Mouse (Mus musculus) hindbrain, embryonic 16.5 days (tissue): Measurements from ENCODE around the gene Tstd1. TPM values are rescaled to one million over a fixed set of nuclear protein-coding genes. Genes with fewer than 3 reads are reported as not detected.

ENCODE experiments used
- ATAC-seq: fragments of 200-750 bp; cut with Nextera tagmentation; 2 replicates; pipeline ENCODE4 v1.8.0; 2017; ENCODE audit warnings: moderate TSS enrichment, moderate library complexity
- H3K27ac ChIP-seq: fragments of 300-500 bp; sonication (generic); 2 replicates; pipeline ENCODE4 v1.5.1; 2014; ENCODE audit warnings: low read depth, mild to moderate bottlenecking, control low read depth, low read length, moderate library complexity
- H3K27me3 ChIP-seq: fragments of 300-500 bp; sonication (generic); replicated peaks from 2 replicates; pipeline ENCODE4 v1.6.1; 2014; ENCODE audit warnings: low read length; ENCODE audit not compliant: control insufficient read depth, insufficient read depth
- H3K36me3 ChIP-seq: fragments of 300-500 bp; sonication (generic); 2 replicates; pipeline ENCODE4 v1.6.1; 2014; ENCODE audit warnings: mild to moderate bottlenecking, low read length, moderate library complexity, mixed read lengths; ENCODE audit not compliant: control insufficient read depth, insufficient read depth
- H3K4me1 ChIP-seq: fragments of 300-500 bp; sonication (generic); 2 replicates; pipeline ENCODE4 v1.6.1; 2014; ENCODE audit warnings: low read depth, low read length; ENCODE audit not compliant: control insufficient read depth, insufficient read depth
- H3K4me2 ChIP-seq: fragments of 300-500 bp; sonication (generic); 2 replicates; pipeline ENCODE4 v1.6.1; 2014; ENCODE audit warnings: mild to moderate bottlenecking, low read length, control low read depth, moderate library complexity
- H3K4me3 ChIP-seq: fragments of 300-500 bp; sonication (generic); 2 replicates; pipeline ENCODE4 v1.5.1; 2014; ENCODE audit warnings: mild to moderate bottlenecking, low read length, control low read depth, moderate library complexity
- H3K9ac ChIP-seq: fragments of 300-500 bp; sonication (generic); 2 replicates; pipeline ENCODE4 v1.6.1; 2014; ENCODE audit warnings: low read depth, mild to moderate bottlenecking, control low read depth, low read length, moderate library complexity
- H3K9me3 ChIP-seq: fragments of 300-500 bp; sonication (generic); 2 replicates; pipeline ENCODE4 v1.6.1; 2014; ENCODE audit warnings: mild to moderate bottlenecking, low read length, moderate library complexity; ENCODE audit not compliant: control insufficient read depth
- WGBS: fragments of 180-500 bp; shearing (Covaris S2); extraction: QIAGEN DNeasy Blood & Tissue Kit; methylation state at CpG from one replicate; pipeline ENCODE4 v1.1.7; 2014; 5-methylcytosine and 5-hydroxymethylcytosine counted together
- polyA plus RNA-seq: library from polyadenylated mRNA; unstranded; fragments of >200 nt; fragmentation: Nextera tagmentation; extraction: Ambion mirVana; gene quantifications from 2 replicates; pipeline ENCODE4 v1.2.1, GENCODE M21; 2015

Gene Tstd1
- polyA plus RNA-seq, 1 experiment from 2014 or later, result 6.3 TPM

- WGBS, result 65% methylated on average over 9 of the region's 9 CpGs
- no peaks in the 10 kb centered on the region for H3K36me3 ChIP-seq
- no peak for ATAC-seq
- no peak overlapping the region for H3K27ac ChIP-seq
- H3K9ac ChIP-seq, result no peak overlapping the region
- H3K27me3 ChIP-seq, result no peaks in the 10 kb centered on the region
- peaks cover 2% of the 10 kb centered on the region; the same call in 1 of the 2 replicates for H3K4me1 ChIP-seq
- H3K4me3 ChIP-seq, result no peak overlapping the region
- no peaks in the 10 kb centered on the region for H3K9me3 ChIP-seq
- H3K4me2 ChIP-seq, result no peak overlapping the region
These were observed 33.5 kb upstream of the Tstd1 start for GRCm38 (mm10) chr1:171385171-171385570.

DNA sequence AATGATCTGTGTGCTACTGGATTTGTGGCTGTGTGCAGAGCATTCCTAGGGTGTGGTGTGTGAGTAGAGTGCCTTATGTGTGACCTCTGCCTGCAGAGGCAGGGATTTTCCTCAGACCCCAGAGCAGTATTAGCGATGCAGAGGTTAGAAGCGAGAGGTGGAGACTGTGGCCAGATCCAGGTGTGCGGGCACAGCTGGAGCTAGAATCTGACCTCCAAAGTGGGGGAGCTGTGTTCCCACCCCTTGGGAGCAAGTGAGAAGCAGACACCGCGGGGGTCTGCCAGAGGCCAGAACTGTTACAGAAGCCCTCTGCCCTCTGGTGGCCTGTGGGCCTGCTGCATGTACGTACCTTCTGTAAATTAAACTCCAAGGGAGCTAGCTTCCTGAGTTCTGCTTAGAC is 31.6 kb upstream of the Tstd1 start:
- Histone ChIP-seq H3K4me2 (no peak overlapping the region), H3K4me1 (no peaks in the 10 kb centered on the region)
- ATAC-seq, result no peak; the same call in 1 of the 2 replicates

GRCm38 (mm10) chr1:171388376-171389102 is 30.1 kb upstream of the Tstd1 start, which contains the start of gene Arhgap30:
Arhgap30 (plus strand) TSS chr1:171388954.
- Histone ChIP-seq H3K9ac (no peak within 1 kb of the TSS), H3K27ac (no peak within 1 kb of the TSS), H3K27me3 (no peaks in the 10 kb centered on the region), H3K4me1 (no peaks in the 10 kb centered on the region), H3K4me3 (no peak within 1 kb of the TSS), H3K9me3 (no peaks in the 10 kb centered on the region), H3K4me2 (no peak within 1 kb of the TSS), H3K36me3 (no peaks in the 10 kb centered on the region)
- no peak for ATAC-seq
- 82% methylated on average over 15 of the region's 15 CpGs for WGBS

More for the DNA sequence above, 31.6 kb upstream of the Tstd1 start:
- Histone ChIP-seq H3K9me3 (no peaks in the 10 kb centered on the region), H3K9ac (no peak overlapping the region), H3K27me3 (no peaks in the 10 kb centered on the region), H3K4me3 (no peak overlapping the region), H3K27ac (no peak overlapping the region), H3K36me3 (no peaks in the 10 kb centered on the region)
- WGBS, result 22% methylated on average over 6 of the region's 6 CpGs

DNA sequence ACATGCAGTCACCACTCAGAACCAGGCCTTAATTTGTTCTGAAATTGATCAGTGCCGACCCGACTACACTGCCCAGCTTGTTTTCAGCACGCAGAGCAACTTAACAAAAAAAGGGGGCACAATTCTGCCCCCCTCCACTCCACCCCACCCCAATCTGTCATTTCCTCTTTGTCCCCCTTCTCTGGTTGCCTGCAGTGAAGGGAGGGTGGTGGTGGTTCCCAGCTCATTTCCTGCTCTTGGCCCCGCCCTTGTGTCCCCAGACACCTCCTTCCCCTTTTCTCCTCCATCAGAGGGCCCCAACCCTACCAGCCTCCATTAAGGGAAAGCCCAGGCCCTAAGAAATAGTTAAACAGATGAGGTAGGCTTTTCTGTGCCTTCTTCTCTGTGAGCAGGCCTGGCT is 28.6 kb upstream of the Tstd1 start:
- Histone ChIP-seq H3K4me3 (no peak overlapping the region), H3K4me2 (no peak overlapping the region), H3K27ac (no peak overlapping the region), H3K36me3 (no peaks in the 10 kb centered on the region), H3K4me1 (no peaks in the 10 kb centered on the region), H3K27me3 (peaks cover 2% of the 10 kb centered on the region; the same call in 1 of the 2 replicates), H3K9ac (no peak overlapping the region), H3K9me3 (no peaks in the 10 kb centered on the region)
- WGBS, result 78% methylated on average over 4 of the region's 4 CpGs
- ATAC-seq, result no peak

GRCm38 (mm10) chr1:171401821-171402220 is 16.9 kb upstream of the Tstd1 start:
- Histone ChIP-seq H3K9me3 (no peaks in the 10 kb centered on the region), H3K9ac (no peak overlapping the region), H3K27me3 (no peaks in the 10 kb centered on the region), H3K27ac (no peak overlapping the region), H3K36me3 (no peaks in the 10 kb centered on the region), H3K4me2 (no peak overlapping the region), H3K4me1 (no peaks in the 10 kb centered on the region), H3K4me3 (no peak overlapping the region)
- ATAC-seq, result no peak
- WGBS, result 84% methylated on average over 4 of the region's 4 CpGs

GRCm38 (mm10) chr1:171402991-171403390 is 15.7 kb upstream of the Tstd1 start:
- no peaks in the 10 kb centered on the region for H3K36me3 ChIP-seq
- H3K4me3 ChIP-seq, result no peak overlapping the region
- H3K4me1 ChIP-seq, result no peaks in the 10 kb centered on the region
- 84% methylated on average over 9 of the region's 9 CpGs for WGBS
- no peak overlapping the region for H3K4me2 ChIP-seq
- no peak for ATAC-seq
- H3K9ac ChIP-seq, result no peak overlapping the region
- no peaks in the 10 kb centered on the region for H3K27me3 ChIP-seq
- no peak overlapping the region for H3K27ac ChIP-seq
- no peaks in the 10 kb centered on the region for H3K9me3 ChIP-seq

DNA sequence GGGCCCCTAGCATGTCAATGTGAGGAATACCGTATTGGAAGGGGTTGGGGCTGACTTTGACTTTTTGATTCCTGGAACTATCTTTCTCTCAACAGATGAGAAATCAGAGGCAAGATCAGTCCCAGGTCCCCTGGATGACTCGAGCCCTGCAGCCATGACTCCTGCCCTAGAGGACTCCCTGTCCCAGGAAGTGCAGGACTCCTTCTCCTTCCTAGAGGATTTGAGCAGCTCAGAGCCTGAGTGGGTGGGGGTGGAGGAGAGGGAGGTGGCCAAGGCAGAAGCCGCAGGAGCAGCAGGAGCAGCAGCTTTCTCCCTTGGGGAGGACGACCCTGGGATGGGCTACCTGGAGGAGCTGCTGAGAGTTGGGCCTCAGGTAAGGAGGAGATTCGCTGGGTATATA is 11.4 kb upstream of the Tstd1 start:
- no peak overlapping the region for H3K27ac ChIP-seq
- no peaks in the 10 kb centered on the region for H3K36me3 ChIP-seq
- no peaks in the 10 kb centered on the region for H3K9me3 ChIP-seq
- no peak for ATAC-seq
- no peak overlapping the region for H3K4me2 ChIP-seq
- peaks cover 9% of the 10 kb centered on the region for H3K27me3 ChIP-seq
- no peaks in the 10 kb centered on the region for H3K4me1 ChIP-seq
- no peak overlapping the region for H3K4me3 ChIP-seq
- 81% methylated on average over 5 of the region's 5 CpGs for WGBS
- H3K9ac ChIP-seq, result no peak overlapping the region

DNA sequence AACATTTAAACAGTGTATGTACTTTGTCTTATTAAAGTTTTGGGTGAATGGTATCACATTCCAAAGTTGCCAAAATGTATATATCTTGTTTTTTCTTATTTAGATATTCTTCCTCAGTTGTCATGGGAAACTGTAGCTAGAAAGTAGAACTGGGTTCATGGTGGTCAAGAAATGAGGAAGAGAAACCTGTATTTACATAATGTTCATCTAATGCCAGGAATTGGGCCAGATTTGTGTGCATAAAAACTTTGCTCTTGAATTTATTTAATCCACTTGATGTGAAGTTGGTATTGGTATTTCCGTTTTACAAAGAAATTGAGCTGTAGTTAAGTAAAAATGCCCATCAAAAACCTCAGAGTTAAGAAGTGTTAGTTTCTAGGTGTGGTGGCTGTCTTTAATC is 8.4 kb upstream of the Tstd1 start:
- no peak overlapping the region for H3K4me3 ChIP-seq
- no peaks in the 10 kb centered on the region; the same call in 1 of the 2 replicates for H3K36me3 ChIP-seq
- no peaks in the 10 kb centered on the region for H3K9me3 ChIP-seq
- peaks cover 18% of the 10 kb centered on the region for H3K4me1 ChIP-seq
- WGBS, result 83% methylated on average over 1 of the region's 1 CpGs
- H3K27me3 ChIP-seq, result peaks cover 9% of the 10 kb centered on the region
- H3K9ac ChIP-seq, result no peak overlapping the region
- ATAC-seq, result no peak
- no peak overlapping the region for H3K4me2 ChIP-seq
- H3K27ac ChIP-seq, result no peak overlapping the region

DNA sequence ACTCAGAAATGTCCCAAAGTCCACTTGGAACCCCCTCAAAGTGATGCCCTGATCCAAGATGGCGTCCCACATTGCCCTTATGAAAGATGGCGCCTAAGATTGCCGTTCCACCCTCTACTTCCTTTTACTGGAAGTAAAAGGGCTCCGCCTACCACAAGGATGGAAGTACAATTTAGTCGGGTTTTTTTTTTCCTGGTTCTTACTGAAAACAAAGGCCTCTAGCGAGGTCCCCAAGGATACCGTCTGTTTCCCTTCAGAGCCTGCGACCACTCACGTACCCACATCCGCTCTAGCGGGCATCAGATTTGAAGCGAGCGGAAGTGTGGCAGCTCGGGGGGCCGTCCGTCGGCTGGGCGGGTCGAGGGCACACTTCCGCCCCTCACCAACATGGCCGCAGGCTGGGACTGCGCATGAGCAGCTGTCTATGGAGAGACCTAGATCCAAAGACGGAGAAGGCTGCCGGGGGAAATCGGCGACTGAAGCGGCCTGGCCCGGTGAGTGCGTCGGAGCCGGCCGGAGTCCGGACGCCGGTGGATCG is 7.7 kb upstream of the Tstd1 start, which contains the start of gene Usf1:
Gene Usf1, plus strand, starts transcription at position 367 of the 538 bp plus-strand sequence.
- peak; percentile 98 for ATAC-seq
- Histone ChIP-seq H3K4me3 (peak within 1 kb of the TSS; percentile 95), H3K4me2 (peak within 1 kb of the TSS; percentile 72), H3K9me3 (no peaks in the 10 kb centered on the region), H3K36me3 (peaks cover 6% of the 10 kb centered on the region), H3K27ac (peak within 1 kb of the TSS; percentile 93), H3K27me3 (peaks cover 9% of the 10 kb centered on the region), H3K4me1 (peaks cover 18% of the 10 kb centered on the region), H3K9ac (peak within 1 kb of the TSS; percentile 93)
- WGBS, result under 1% methylated on average over 36 of the region's 36 CpGs
